Mouse (Mus musculus) mouse trophoblast stem cell (cell line): ENCODE results near the gene Polh.

Experiments used
- in situ Hi-C, 2 experiments: fragments of 300-500 bp; cut with MseI, MboI; formaldehyde crosslinking; loops; 2 replicates in 1 of 2; 3 replicates in 1 of 2; pipeline ENCODE4 v1.15.1; 2025

Gene Polh

DNA sequence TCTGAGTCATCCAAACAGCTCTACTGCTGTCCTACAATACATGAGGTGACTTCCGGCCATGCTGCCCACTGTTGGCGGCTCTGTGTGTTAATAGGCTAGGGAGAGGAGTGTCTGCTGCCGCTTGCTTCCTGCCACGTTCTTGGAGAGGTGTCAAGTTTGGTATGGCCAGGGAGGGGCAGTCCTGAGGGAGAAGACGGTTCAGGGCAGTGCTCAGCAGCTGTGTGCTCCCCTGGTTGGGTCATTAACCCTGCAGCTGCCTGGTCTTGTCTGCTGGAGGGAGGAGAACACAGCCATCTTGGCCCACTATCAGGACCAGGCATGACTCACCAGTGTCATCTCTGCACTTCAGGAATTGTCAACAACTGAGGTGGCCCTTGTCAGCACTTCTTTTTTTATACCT is 34.1 kb downstream of the Polh start:
- in situ Hi-C loops: no loop called here

DNA sequence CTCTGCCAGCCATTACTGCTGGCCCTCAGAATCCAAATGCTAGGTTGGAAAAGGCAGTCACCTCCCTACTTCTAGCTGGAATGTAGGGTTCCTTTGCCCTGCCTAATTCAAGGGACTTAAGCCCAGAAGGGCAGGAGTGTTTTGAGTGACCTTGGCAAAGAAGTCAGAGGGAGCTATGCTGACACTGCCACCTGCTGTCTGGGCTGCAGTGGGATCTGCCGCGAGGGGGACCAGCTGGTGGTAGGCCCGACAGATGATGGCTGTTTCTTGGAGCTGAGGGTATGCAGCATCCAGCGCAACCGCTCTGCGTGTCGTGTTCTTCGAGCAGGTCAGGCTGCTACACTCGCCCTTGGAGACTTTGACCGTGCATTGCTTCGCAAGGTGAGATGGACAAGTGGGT is 35.4 kb downstream of the Polh start:
- in situ Hi-C loops: no loop called here

DNA sequence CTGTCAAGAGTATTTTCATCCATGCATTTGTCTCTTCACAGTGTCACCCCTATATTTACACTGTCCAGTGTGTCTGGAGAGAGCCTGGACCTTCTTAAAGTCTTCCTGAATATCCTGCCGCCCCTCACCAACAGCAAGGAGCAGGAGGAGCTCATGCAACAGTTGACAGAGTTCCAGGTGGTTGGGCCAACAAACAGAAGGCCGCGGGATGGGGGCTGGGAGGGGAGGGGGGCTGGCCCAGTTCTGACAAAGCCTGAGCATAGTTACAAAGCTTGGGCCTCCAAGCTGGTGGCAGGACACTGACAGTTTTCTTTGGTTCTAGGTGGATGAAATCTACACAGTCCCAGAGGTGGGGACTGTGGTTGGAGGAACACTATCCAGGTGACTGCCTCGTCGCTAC is 36.2 kb downstream of the Polh start:
- in situ Hi-C loops: no loop called here

DNA sequence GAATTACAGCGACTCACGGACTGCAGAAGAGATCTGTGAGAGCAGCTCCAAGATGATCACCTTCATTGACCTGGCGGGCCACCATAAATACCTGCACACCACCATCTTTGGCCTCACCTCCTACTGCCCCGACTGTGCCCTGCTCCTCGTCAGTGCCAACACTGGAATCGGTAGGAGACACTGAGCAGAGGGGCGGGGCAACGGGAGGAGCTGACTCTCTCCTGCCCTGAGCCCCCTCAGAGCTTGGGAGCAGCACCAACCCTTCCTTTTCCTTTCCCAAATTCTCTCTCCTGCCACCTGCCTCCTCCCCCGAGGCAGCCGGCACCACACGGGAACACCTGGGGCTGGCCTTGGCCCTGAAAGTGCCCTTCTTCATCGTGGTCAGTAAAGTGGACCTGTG is 37.0 kb downstream of the Polh start:
- in situ Hi-C loops: no loop called here

DNA sequence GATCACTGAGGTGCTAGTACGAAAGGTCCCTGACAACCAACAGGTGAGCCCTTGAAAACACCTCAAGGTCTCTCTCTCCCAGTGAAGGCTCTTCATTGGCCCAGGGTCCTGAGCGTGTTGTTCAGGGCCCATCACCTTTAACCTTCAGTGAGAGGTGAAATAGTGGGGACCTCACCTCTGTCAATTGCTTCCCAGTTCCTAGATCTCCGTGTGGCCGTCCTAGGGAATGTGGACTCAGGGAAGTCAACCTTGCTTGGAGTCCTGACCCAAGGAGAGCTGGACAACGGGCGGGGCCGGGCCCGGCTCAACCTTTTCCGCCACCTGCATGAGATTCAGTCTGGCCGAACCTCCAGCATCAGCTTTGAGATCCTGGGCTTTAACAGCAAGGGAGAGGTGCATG is 37.7 kb downstream of the Polh start:
- in situ Hi-C loops: no loop called here

DNA sequence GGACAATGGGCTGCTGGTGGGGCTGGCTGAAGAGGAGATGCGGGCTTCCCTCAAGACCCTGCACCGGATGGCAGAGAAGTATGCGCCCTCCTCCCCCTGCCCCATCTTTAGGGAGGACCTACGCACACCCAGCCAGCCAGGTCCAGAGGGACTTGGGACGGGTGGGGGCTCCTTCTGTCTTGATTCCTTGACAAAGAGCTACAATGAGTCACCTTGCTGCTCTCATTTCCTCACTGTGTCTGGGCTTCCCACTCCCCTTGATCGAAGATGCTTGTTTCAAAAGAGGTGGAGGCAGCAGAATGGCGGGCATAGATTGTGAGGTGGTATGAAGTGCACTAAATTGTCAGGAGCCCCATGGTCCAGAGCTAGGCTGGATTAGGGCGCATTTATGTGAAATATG is 38.1 kb downstream of the Polh start:
- in situ Hi-C loops: no loop called here

DNA sequence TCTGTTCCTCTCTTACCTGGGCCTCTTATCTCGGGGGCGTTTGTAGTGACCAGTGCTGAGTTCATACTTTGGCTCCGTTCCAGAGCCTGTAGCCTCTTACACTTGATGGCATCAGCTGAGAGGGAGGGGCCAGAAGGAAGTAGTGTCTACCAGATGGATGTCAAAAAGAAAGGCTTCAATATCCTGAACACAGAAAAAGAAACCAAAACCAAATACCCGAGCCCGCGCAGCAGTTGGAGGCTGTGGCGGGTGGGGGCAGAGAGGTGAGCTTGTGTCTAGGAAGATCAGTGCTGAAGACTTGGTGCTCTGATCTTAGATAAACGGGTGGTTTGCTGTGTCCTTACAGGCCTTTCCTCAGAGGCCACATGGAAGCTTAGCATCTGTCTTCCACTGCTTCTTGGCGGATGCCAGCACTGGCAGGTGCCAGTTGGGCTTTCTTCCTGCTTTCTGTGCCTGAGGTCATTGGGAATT is 39.5 kb downstream of the Polh start:
- in situ Hi-C loops: no loop called here

DNA sequence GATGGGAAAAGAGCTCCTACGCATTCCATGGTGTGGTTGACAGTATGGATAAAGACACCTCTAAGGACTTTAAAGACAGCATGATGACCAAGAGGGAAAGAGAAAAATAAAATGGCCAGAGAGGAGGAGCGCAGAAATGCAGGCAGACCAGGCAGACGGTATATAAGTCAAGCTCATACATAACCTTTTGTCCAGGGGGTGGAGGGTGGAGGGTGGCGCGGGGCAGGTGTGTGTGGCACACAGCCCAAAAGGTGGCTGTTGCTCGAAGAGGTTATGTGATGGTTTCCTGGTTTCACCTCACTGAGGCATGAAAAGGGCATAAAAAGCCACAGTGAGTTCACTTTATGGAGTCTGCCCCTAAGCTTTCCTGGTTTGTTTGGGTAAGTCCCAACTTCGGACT is 39.9 kb downstream of the Polh start:
- in situ Hi-C loops: no loop called here

DNA sequence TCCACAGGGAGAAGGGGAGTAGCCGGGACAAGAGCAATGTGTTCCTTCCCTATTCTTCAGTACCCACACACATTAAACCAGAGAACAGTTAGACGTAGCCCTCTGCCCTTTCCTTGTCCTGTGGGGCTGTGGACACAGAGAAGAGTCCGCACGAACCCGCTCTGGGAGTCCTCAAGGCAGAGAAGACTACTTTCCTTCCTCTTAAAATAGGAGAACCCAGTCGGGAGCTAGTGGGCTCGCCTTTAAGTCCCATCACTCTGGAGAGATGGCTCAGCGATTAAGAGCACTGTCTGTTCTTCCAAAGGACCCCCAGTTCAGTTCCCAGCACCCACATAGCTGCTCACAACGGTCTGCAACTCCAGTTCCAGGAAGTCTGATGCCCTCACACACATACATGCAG is 40.7 kb downstream of the Polh start:
- in situ Hi-C loops: no loop called here

DNA sequence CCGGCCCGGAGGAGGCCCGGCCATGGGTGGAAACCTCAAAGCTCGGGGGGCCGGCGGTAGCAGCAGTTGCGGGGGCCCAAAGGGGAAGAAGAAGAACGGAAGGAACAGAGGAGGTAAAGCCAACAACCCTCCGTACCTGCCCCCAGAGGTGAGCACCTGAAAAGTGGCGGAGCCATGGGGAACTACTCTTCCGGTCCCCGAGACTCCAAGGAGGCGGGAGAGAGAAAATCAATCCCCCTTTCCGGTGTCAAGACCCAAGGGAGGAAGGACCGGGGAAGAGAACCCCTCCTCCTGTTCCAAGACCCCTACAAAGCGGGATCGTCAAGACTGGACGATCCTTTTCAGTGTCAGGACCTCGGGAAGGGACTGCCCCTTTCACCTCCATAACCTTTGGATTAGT is 41.3 kb downstream of the Polh start:
- in situ Hi-C loops: no loop called here

DNA sequence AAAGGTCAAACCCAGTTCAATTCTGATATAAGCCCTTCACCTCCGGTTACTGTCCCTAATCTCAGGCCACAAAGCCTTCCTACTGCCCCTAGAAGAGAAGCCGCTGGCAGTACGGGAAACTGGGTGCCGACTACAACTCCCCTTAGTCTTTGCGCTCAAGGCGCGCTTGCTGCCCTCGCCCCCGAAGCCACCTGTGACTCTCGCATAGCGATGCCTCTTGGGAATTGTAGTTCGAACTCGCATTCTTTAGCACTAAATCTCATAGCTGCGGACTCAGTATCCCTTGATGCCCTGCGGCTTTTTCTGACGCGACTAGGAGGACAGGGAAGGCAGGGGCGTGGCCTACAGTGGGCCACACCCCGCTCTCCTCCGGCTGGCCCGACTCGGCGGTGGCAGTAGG is 41.8 kb downstream of the Polh start, which contains the start of gene Gtpbp2:
Gtpbp2 (plus strand) TSS at position 347 of the 400 bp plus-strand sequence.
- in situ Hi-C loops: no loop called here

DNA sequence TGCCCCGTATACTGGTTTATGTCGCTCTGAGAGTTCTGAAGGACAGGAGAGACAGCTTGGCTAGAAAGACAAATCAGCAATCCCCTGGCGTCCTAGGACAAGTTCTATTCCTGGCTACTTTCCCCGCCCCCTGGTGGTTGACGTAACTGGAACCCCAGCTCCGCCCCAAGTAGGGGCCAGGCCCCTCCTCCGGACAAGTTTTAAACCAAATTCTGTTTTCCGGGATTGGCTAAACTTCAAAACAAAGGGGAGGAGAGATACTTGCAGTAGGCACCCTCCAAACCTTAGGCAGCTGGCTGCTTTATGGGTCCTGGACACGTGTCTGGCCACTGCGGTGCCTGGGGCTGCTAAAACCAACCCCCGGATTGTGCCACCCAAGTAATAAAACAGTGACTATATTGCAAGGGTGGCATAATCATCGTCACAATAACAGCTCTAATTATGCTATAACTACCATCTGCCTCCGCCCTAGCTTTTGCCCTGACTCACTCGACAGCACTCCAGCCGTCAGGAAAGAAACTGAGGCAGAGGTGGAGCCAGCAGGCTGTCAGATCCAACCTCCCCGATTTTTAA is 42.3 kb downstream of the Polh start:
- in situ Hi-C loops: no loop called here

DNA sequence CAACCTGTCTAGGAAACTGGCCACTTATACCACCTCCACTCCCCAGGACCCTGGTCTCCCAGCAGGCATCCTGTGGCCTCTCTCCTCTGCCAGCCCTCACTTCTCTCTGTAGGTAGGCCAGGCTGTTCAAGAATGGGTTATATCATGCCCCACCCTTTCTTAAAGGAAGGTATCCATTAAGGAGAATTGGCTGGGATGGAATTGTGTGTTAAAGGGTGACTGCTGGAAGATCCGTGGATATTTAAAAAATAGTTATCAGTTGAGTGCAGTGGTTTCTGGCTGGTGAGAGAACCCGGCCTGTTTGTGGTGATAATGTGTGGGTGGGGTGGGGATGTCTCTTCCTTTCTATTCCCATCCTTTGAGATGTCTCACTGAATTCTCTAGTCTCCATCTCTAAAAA is 43.2 kb downstream of the Polh start:
- in situ Hi-C loops: no loop called here

DNA sequence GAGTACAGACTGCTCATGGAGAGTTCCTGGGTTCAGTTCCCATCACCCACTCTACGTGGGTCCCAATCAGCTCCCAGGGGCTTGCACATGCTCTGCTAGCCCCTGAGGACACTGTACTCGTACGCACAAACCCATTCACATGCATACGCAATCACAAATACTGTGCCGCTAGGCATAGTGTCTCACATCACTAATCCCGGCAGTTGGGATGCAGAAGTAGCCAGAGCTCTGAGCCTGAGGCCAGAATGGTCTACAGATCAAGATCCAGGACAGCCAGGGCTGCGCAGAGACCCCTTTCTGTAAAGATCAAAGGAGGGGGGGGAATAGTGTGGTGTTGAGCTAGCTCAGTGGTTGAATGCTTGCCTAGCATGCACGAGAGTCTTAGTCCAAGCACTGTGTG is 45.3 kb downstream of the Polh start:
- in situ Hi-C loops: no loop called here

DNA sequence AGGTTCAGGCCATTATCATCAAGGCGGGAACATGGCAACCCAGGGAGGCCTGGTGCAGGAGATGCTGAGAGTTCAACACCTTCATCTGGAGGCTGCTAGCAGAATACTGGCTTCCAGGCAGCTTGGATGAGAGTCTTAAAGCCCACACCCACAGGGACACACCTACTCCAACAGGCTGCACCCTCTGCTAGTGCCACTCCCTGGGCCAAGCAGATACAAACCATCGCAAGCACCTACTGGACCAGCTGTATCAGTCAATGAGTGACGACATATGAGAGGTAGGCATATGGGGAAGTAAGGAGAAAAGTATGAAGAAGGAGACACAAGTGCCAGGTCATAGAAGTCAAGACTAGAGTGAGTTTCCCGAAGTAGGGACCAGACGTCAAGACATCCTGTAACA is 45.8 kb downstream of the Polh start:
- in situ Hi-C loops: no loop called here

DNA sequence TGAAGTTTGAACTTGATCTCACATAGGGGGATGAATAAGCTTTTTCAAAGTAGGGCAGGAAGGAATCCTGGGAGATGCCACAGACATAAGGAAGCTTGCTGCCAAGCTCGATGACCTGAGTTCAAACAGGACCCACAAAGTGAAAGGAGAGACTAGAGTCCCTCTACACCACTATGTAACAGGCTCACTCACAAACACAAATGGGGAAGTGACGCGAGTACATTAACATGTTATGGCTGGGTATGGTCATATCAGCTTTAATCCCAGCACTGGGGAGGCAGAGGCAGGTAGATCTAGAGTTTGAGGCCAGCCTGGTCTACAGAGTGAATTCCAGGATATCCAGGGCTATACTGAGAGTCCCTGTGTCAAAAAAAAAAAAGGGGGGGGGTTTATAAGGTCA is 48.1 kb downstream of the Polh start:
- in situ Hi-C loops: no loop called here

DNA sequence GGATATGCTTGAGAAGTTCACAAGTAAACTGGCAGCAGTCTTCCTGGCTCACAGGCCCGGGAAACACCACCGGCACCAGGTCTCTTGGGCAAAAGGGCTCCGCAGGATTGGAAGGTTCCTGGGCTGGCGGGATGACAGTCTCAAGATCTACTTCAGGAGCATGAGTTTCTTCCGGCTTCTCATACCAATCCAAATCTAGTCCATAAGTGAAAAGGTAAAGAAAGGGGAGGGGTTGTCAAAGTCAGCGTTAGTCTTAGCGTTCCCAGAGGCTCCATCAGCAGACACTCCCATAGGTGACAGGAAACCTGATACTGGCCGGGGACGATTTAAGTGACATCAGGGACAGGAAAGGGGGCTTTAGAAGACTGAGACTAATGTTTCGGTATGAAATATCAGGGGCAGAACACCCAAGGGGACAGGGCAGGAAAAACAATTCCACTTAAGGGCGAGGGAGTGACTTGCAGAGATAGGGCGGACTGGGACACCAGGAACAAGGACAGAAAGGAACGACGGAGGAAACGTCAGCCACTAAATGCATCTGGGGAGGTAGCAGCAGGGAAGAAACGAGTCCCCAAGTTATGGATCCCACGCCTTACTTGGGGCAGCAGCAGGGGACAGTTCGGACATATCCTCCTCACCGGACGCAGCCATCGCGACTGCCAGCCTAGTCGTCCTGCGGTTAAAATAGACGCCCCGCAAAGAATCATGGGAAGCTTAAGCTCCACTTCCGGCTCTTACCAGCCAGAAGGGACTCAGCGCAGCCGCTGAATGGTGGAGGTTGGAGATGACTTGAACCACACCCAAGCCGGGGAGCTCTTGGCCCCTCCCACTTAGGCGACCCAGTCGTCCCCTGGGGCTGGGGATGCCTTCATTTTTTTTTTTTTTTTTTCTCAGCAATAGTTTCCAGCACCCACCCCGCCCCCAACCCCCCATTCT is 49.3 kb downstream of the Polh start, which contains the start of gene Mad2l1bp:
Mad2l1bp (minus strand) TSS at position 707 of the 936 bp plus-strand sequence.
- in situ Hi-C loops: no loop called here

DNA sequence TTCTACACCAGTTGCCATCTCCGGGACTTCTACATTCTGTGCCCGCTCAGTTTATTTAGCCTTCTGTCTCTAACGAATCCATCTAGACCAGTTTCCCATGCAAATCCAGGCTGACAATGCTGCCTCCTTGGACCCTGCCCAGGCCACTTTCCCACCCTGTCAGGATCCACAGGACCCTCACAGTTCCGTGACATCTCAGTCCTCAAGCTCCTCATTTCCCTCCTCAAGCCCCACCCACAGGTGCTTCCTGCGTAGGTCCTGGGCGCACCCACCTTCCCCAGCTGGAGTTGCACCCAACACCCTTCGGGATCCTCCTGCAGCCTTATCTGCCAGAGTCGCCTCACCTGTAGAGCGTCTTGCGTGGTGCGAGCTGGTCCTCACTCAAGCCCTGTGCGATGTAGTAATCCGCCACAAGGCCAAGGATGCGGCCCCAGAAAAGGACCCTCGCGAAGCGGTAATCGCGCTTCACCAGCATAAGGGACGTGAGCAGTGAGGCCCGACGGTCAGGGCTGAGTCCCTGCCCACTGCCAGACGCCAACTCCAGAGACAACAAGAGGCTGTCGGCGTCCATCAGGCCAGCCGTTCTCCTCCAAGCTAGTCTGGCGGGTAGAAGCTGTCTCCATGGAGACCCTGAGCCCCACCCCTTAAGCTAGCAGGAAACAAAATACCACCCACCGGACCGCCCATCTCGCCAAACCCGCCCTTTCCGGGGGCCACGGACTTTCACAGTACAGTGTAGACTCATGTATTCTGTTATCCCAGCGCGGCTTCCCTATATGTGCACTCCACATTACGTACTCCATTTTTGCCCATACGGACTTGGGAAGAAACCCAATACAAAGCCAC is 58.6 kb downstream of the Polh start, which contains the start of gene Rsph9:
Rsph9 (minus strand) TSS at position 639 of the 846 bp plus-strand sequence.
- in situ Hi-C loops: no loop called here

DNA sequence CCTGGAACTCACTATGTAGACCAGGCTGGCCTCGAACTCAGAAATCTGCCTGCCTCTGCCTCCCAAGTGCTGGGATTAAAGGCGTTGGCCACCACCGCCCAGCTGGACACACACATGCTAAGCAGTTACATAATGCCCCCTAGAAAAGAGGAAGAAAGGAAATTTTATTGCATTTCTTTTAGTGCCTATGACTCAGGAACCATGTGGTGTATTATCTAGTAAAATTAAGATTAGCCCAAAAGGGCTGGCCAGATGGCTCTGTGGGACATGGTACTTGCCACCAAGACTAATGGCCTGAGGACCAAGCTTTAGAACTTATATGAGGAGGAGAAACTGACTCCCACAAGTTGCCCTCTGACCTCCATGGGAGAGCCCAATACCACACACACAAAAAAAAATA is 62.6 kb downstream of the Polh start:
- in situ Hi-C loops: loop anchor here in 1 of 2 experiments (10.0 kb wide), 1 partner anchor 405 kb away; the partner anchor contains the start of gene 1600014C23Rik

DNA sequence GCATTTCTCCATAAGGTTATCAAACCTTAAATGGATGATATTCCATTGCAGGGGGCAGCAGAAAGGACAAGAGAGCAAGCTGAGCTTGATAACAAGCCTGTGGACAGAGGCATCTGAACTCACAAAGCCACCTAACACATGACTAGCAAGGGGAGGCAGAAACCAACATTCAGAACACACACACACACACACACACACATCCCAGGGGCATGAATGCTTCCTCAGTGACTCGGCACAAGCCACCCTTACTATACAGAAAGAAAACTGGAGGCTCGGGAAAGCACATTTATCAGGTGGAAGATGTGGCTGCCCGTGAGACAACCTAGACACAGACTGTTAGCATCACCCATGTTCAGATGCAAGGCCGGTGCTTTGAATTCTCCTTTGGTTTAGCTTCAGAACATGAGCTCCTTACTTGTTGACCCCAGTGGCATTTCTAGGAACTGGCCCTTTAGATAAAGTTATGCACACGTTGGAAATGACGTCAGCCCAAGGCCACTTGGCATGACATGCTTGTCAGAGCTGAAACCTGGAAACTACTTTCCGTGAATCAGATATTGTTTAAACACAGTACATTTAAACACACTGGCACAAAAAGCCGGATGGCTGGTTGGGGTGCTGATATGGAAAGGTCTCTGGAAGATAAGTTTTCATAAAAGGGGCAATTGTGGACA is 63.7 kb downstream of the Polh start:
- in situ Hi-C loops: loop anchor here in 1 of 2 experiments (10.0 kb wide), 1 partner anchor 404 kb away; the partner anchor contains the start of gene 1600014C23Rik

DNA sequence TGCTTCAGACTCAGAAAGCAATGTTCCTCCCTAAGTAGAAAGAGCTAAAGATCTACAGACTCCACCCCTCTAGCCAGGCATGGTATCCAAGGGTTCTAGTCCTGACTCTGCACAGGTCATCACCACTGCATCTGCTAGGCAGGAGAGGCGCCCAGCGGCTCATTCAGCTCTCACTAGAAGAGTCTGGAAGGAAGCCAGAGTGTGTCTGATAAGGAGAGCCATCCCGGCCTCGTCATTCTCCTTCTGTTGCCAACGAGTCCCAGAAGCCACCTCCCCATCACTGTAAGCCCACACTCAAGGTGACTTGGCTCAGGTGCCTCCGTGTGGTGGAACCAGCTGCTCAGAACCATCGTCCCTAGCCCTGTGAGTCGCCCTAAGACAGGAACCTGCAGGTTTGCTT is 69.6 kb downstream of the Polh start:
- in situ Hi-C loops: loop anchor here in 1 of 2 experiments (10.0 kb wide), 1 partner anchor 398 kb away; the partner anchor contains the start of gene 1600014C23Rik
